Mouse (Mus musculus): ENCODE measurements at regions not wholly inside any gene's neighbourhood (a gene's known extent, or its start where the extent isn't known, plus 50 kb on each side); places are given as distances from the start of the nearest gene placed in this dataset.

DNA sequence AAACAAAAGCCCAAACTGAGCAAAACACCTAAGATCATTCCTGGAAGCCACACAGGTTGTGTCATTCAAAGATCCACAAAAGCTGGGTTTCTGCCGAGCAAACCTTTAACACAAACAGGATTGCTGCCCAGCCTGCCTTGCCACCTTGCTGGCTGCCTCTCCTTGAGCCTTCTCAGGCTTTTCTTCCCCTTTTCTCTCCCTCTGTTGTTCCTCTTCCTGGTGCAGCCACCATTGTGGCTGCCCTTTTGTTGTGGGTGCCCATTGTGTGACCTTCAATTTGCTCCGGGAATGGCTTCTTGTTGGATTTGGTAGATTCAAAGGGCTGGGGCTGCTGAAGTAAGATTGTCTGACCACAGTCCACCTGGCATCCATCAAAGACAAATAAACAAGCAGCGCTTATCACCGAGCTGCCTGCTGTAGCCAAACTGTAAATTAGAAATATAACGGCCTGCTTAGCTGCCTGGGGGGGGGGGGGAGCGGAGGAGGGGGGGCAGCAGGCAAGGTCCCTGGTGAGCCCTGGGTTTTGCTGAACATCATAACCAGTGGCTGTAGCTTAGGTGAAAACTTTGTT is 169.8 kb downstream of the Kit start:
- WGBS = 3% methylated on average over 6 of the region's 6 CpGs
- H3K27me3 ChIP-seq (ENCODE audit: control insufficient read depth, insufficient read depth, low read length) = no peaks in the 10 kb centered on the region
- no peak overlapping the region for H3K4me3 ChIP-seq (ENCODE audit: low read depth, low read length)
- no peak overlapping the region for H3K27ac ChIP-seq (ENCODE audit: insufficient read depth, low read depth, low read length)
- no peaks in the 10 kb centered on the region for H3K4me1 ChIP-seq (ENCODE audit: control insufficient read depth, insufficient read depth, insufficient read length, low read length)
- H3K36me3 ChIP-seq (ENCODE audit: control insufficient read depth, insufficient read depth, low read length) = no peaks in the 10 kb centered on the region
- no peak for TF ChIP-seq CTCF (IDR thresholded peaks at IDR 0.05; ENCODE audit: extremely low read depth, insufficient read length, insufficient replicate concordance, low read depth, low read length)
- TF ChIP-seq POLR2A (IDR thresholded peaks at IDR 0.05; ENCODE audit: low read depth, low read length) = no peak

DNA sequence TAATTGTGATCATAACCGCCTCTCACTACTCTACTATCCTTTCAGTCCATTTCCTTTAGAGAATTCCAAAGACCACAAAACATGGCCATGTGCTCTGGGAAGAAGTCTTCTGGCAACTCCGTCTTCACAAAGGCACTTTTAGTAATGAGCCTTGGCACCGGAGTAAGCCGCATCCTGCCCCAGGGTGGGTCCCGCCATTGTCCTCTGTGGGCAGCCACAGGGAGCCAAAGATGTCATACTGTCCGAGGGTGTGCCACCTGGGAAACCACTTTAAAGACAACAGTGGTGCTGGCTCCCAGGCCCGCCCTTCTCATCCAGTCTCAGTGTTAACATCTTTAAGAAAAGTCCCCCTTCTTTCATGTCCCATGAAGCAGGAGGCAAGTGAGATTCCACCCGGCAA is 164.6 kb downstream of the Kit start:
- H3K36me3 ChIP-seq (ENCODE audit: control insufficient read depth, insufficient read depth, low read length) = no peaks in the 10 kb centered on the region
- no peaks in the 10 kb centered on the region for H3K27me3 ChIP-seq (ENCODE audit: control insufficient read depth, insufficient read depth, low read length)
- WGBS = 79% methylated on average over 8 of the region's 8 CpGs
- H3K27ac ChIP-seq (ENCODE audit: insufficient read depth, low read depth, low read length) = no peak overlapping the region
- no peaks in the 10 kb centered on the region for H3K4me1 ChIP-seq (ENCODE audit: control insufficient read depth, insufficient read depth, insufficient read length, low read length)
- no peak overlapping the region for H3K4me3 ChIP-seq (ENCODE audit: low read depth, low read length)
- no peak for TF ChIP-seq CTCF (IDR thresholded peaks at IDR 0.05; ENCODE audit: extremely low read depth, insufficient read length, insufficient replicate concordance, low read depth, low read length)
- no peak for TF ChIP-seq POLR2A (IDR thresholded peaks at IDR 0.05; ENCODE audit: low read depth, low read length)

DNA sequence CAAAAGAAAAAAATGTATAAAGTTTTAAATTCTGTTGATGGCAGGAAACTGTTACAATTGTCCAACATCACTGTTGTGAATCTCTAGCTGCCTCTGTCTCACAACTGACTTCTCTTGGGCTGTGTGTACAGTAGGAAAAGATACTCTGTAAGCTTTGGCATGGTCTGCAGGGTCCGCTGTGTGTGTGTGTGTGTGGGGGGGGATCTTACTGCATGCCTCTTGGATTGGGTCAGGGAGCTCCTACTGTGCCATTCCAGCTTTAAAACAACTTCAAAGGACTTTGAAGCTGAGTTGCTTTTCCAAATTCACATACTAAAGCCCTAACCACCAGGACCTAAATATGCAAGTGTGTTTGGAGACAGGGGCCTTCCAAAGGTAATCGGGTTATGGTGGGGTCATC is 163.7 kb downstream of the Kit start:
- no peaks in the 10 kb centered on the region for H3K27me3 ChIP-seq (ENCODE audit: control insufficient read depth, insufficient read depth, low read length)
- 81% methylated on average over 2 of the region's 2 CpGs for WGBS
- no peak overlapping the region for H3K4me3 ChIP-seq (ENCODE audit: low read depth, low read length)
- H3K36me3 ChIP-seq (ENCODE audit: control insufficient read depth, insufficient read depth, low read length) = no peaks in the 10 kb centered on the region
- no peak overlapping the region for H3K27ac ChIP-seq (ENCODE audit: insufficient read depth, low read depth, low read length)
- no peaks in the 10 kb centered on the region for H3K4me1 ChIP-seq (ENCODE audit: control insufficient read depth, insufficient read depth, insufficient read length, low read length)
- no peak for TF ChIP-seq CTCF (IDR thresholded peaks at IDR 0.05; ENCODE audit: extremely low read depth, insufficient read length, insufficient replicate concordance, low read depth, low read length)
- no peak for TF ChIP-seq POLR2A (IDR thresholded peaks at IDR 0.05; ENCODE audit: low read depth, low read length)

DNA sequence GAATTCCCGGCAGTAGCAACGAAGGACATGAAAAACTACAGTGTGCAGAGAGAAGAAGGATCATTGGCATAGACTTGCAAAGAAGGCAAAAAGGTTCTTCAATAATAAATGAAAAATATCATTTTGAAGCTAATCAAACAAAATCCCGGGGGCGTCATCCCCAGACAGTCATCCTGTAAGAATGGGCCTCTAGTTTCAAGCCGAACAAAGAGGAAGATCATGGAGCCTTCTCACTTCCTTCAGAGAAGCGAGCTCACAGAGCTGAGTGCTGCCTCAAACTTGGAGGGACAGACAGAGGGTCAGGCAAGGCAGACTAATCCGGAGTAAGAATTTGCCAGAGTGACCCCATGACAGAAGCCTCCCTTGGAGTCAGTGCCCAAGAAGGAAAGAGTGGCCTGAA is 163.0 kb downstream of the Kit start:
- no peak overlapping the region for H3K27ac ChIP-seq (ENCODE audit: insufficient read depth, low read depth, low read length)
- 91% methylated on average over 7 of the region's 7 CpGs for WGBS
- H3K27me3 ChIP-seq (ENCODE audit: control insufficient read depth, insufficient read depth, low read length) = no peaks in the 10 kb centered on the region
- no peaks in the 10 kb centered on the region for H3K36me3 ChIP-seq (ENCODE audit: control insufficient read depth, insufficient read depth, low read length)
- H3K4me3 ChIP-seq (ENCODE audit: low read depth, low read length) = no peak overlapping the region
- no peaks in the 10 kb centered on the region for H3K4me1 ChIP-seq (ENCODE audit: control insufficient read depth, insufficient read depth, insufficient read length, low read length)
- TF ChIP-seq CTCF (IDR thresholded peaks at IDR 0.05; ENCODE audit: extremely low read depth, insufficient read length, insufficient replicate concordance, low read depth, low read length) (no peak), POLR2A (IDR thresholded peaks at IDR 0.05; ENCODE audit: low read depth, low read length) (no peak)

DNA sequence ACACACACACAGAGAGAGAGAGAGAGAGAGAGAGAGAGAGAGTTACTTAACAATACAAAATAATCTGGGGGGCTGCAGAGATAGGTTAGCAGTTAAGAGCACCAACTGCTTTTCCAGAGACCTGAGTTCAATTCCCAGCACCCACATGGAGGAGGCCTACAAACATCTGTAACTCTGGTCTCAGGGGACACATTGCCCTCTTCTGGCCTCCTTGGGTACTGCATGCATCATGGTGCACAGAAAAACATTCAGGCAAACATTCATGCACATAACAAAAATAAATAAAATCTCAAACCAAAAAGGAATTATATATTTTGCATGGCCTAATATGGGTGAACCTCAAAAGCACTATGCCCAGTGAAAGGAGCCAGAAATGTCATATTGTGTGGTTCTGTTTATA is 161.6 kb downstream of the Kit start:
- peak; percentile 25; the same call in 1 of the 2 replicates for TF ChIP-seq CTCF (IDR thresholded peaks at IDR 0.05; ENCODE audit: extremely low read depth, insufficient read length, insufficient replicate concordance, low read depth, low read length)
- TF ChIP-seq POLR2A (IDR thresholded peaks at IDR 0.05; ENCODE audit: low read depth, low read length) = no peak
- no peaks in the 10 kb centered on the region for H3K27me3 ChIP-seq (ENCODE audit: control insufficient read depth, insufficient read depth, low read length)
- H3K36me3 ChIP-seq (ENCODE audit: control insufficient read depth, insufficient read depth, low read length) = no peaks in the 10 kb centered on the region
- H3K27ac ChIP-seq (ENCODE audit: insufficient read depth, low read depth, low read length) = no peak overlapping the region
- no peak overlapping the region for H3K4me3 ChIP-seq (ENCODE audit: low read depth, low read length)
- no peaks in the 10 kb centered on the region for H3K4me1 ChIP-seq (ENCODE audit: control insufficient read depth, insufficient read depth, insufficient read length, low read length)

DNA sequence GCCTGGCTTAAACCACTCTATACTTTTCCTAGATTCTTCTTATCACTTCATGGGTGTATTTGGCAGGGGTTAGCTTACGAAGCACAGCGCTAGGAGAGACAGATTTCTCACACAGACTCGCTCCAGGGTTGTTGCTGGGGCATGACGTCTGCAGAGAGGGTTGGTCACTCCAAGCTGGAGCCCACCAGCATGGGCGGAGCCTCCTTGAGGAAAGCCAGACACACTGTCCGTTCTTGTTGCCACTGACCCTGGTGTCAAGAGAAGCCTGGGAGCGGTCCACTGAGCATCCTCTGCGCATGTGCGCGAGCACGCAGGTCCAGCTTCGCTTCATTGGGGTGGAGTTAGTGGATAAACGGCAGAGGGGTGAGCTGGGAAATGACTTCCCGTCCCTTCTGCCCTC is 159.8 kb downstream of the Kit start:
- Histone ChIP-seq H3K27ac (ENCODE audit: insufficient read depth, low read depth, low read length) (peak overlapping the region; percentile 27; the same call in 1 of the 2 replicates), H3K4me3 (ENCODE audit: low read depth, low read length) (peak overlapping the region; percentile 36)
- whole genome bisulfite sequencing = 80% methylated on average over 14 of the region's 14 CpGs

DNA sequence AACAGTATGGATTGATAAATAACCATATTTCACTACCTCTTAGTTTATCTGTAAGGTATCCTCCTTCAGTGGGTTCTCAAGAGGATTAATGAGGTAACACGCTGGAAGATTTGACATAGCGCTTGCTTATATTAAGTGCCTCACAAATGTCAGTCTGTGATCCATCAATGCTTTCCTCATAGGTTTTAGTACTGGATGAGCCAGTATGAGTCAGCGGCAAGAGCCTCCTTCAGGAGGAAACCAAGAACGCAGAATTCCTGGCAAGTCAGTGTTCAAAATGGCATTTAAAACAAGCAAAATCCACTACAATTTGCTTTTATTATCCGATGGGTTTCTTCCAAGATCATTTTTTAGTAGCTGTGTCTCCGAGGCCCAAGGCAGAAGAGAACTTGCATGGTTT is 159.3 kb downstream of the Kit start:
- 84% methylated on average over 6 of the region's 6 CpGs for WGBS
- no peaks in the 10 kb centered on the region for H3K4me1 ChIP-seq (ENCODE audit: control insufficient read depth, insufficient read depth, insufficient read length, low read length)
- no peak for TF ChIP-seq CTCF (IDR thresholded peaks at IDR 0.05; ENCODE audit: extremely low read depth, insufficient read length, insufficient replicate concordance, low read depth, low read length)
- TF ChIP-seq POLR2A (IDR thresholded peaks at IDR 0.05; ENCODE audit: low read depth, low read length) = no peak
- no peaks in the 10 kb centered on the region for H3K36me3 ChIP-seq (ENCODE audit: control insufficient read depth, insufficient read depth, low read length)
- no peak overlapping the region for H3K4me3 ChIP-seq (ENCODE audit: low read depth, low read length)
- H3K27ac ChIP-seq (ENCODE audit: insufficient read depth, low read depth, low read length) = no peak overlapping the region
- H3K27me3 ChIP-seq (ENCODE audit: control insufficient read depth, insufficient read depth, low read length) = no peaks in the 10 kb centered on the region

More for the DNA sequence above, 159.8 kb downstream of the Kit start:
- Histone ChIP-seq H3K27me3 (ENCODE audit: control insufficient read depth, insufficient read depth, low read length) (no peaks in the 10 kb centered on the region), H3K4me1 (ENCODE audit: control insufficient read depth, insufficient read depth, insufficient read length, low read length) (no peaks in the 10 kb centered on the region), H3K36me3 (ENCODE audit: control insufficient read depth, insufficient read depth, low read length) (no peaks in the 10 kb centered on the region)
- TF ChIP-seq POLR2A (IDR thresholded peaks at IDR 0.05; ENCODE audit: low read depth, low read length) = no peak
- TF ChIP-seq CTCF (IDR thresholded peaks at IDR 0.05; ENCODE audit: extremely low read depth, insufficient read length, insufficient replicate concordance, low read depth, low read length) = no peak

All from small intestine, adult 2 months (tissue).